8 mouse cellular contexts compared by ENCODE assay signal in genomic region chr12:116280653-116281364, GRCm38 (mm10). TPM values are rescaled to one million over a fixed set of nuclear protein-coding genes. Genes with fewer than 3 reads are reported as not detected.
DNase-seq lines count a peak whose midpoint lies in the region; ATAC-seq and TF ChIP-seq lines count a peak whose summit lies in the region.

Gene Esyt2 (plus strand): TSS chr12:116281196.

- peak; percentile 98 for TF ChIP-seq POLR2A in brain, embryonic 14.5 days (IDR thresholded peaks at IDR 0.05; ENCODE audit: borderline replicate concordance, extremely low read depth, insufficient read depth, insufficient read length, poor library complexity, severe bottlenecking)
- TF ChIP-seq POLR2A in liver, adult 2 months (IDR thresholded peaks at IDR 0.05; ENCODE audit: extremely low read depth, insufficient read depth, low read length): peak; percentile 95
- TF ChIP-seq POLR2A in myocyte (IDR thresholded peaks at IDR 0.05; ENCODE audit: insufficient read length, low read depth): peak; percentile 85

- H3K27me3 ChIP-seq in C2C12 (ENCODE audit: control insufficient read depth, insufficient read depth, insufficient read length) (no peaks in the 10 kb centered on the region), myocyte (ENCODE audit: control insufficient read depth, insufficient read depth, insufficient read length) (no peaks in the 10 kb centered on the region)
- H3K27me3 ChIP-seq in erythroblast, embryonic 14.5 days (ENCODE audit: control insufficient read depth): no peaks in the 10 kb centered on the region
- H3K27me3 ChIP-seq in heart, embryonic 11.5 days (ENCODE audit: control insufficient read depth, insufficient read depth, low read length): 0 out of 2 replicates have a peak, but pooled peaks cover 2% of the 10 kb centered on the region
- H3K27me3 ChIP-seq in kidney, embryonic 16.5 days (ENCODE audit: insufficient read depth, low read length): no peaks in the 10 kb centered on the region
- H3K27me3 ChIP-seq in liver, adult 2 months (ENCODE audit: control insufficient read depth, insufficient read depth, low read length): no peaks in the 10 kb centered on the region
- H3K27me3 ChIP-seq in splenic B cell, adult 2 months (ENCODE audit: control insufficient read depth, insufficient read depth, low read length, poor library complexity, severe bottlenecking): no peaks in the 10 kb centered on the region

- H3K4me3 ChIP-seq in C2C12 (ENCODE audit: insufficient read depth, poor library complexity, severe bottlenecking): peak within 1 kb of the TSS; percentile 95
- peak within 1 kb of the TSS; percentile 100 for H3K4me3 ChIP-seq in erythroblast, embryonic 14.5 days (replicated peaks)
- peak within 1 kb of the TSS; percentile 93 for H3K4me3 ChIP-seq in heart, embryonic 11.5 days (ENCODE audit: low read depth, low read length)
- H3K4me3 ChIP-seq in kidney, embryonic 16.5 days (ENCODE audit: low read length): peak within 1 kb of the TSS; percentile 71
- H3K4me3 ChIP-seq in liver, adult 2 months (ENCODE audit: insufficient read depth, low read depth, low read length): peak within 1 kb of the TSS; percentile 92
- H3K4me3 ChIP-seq in myocyte: peak within 1 kb of the TSS; percentile 93

- H3K36me3 ChIP-seq in C2C12 (ENCODE audit: control insufficient read depth, insufficient read depth): peaks cover 7% of the 10 kb centered on the region
- peaks cover 5% of the 10 kb centered on the region for H3K36me3 ChIP-seq in erythroblast, embryonic 14.5 days (ENCODE audit: control insufficient read depth)
- H3K36me3 ChIP-seq in heart, embryonic 11.5 days (ENCODE audit: control insufficient read depth, insufficient read depth, low read length): no peaks in the 10 kb centered on the region
- H3K36me3 ChIP-seq in kidney, embryonic 16.5 days (ENCODE audit: insufficient read depth, low read length): no peaks in the 10 kb centered on the region
- H3K36me3 ChIP-seq in liver, adult 2 months (ENCODE audit: control insufficient read depth, insufficient read depth, low read length): no peaks in the 10 kb centered on the region
- no peaks in the 10 kb centered on the region for H3K36me3 ChIP-seq in myocyte (ENCODE audit: control insufficient read depth, insufficient read depth)
- H3K36me3 ChIP-seq in splenic B cell, adult 2 months (ENCODE audit: control insufficient read depth, insufficient read depth, low read length, poor library complexity, severe bottlenecking): no peaks in the 10 kb centered on the region

- peak within 1 kb of the TSS; percentile 98 for H3K27ac ChIP-seq in heart, embryonic 11.5 days (ENCODE audit: low read depth, low read length)
- H3K27ac ChIP-seq in kidney, embryonic 16.5 days (ENCODE audit: low read length): peak within 1 kb of the TSS; percentile 99
- H3K27ac ChIP-seq in liver, adult 2 months (replicated peaks; ENCODE audit: insufficient read depth, low read depth, low read length): peak within 1 kb of the TSS; percentile 93

- peaks cover 76% of the 10 kb centered on the region for H3K4me1 ChIP-seq in erythroblast, embryonic 14.5 days (ENCODE audit: control insufficient read depth)
- H3K4me1 ChIP-seq in heart, embryonic 11.5 days (ENCODE audit: control insufficient read depth, insufficient read depth, low read length): no peaks in the 10 kb centered on the region
- peaks cover 13% of the 10 kb centered on the region for H3K4me1 ChIP-seq in kidney, embryonic 16.5 days (ENCODE audit: insufficient read depth, low read length)
- no peaks in the 10 kb centered on the region; the same call in 1 of the 2 replicates for H3K4me1 ChIP-seq in liver, adult 2 months (ENCODE audit: control insufficient read depth, insufficient read depth, low read length)

- H3K79me2 ChIP-seq in C2C12 (ENCODE audit: control insufficient read depth, insufficient read depth) (peaks cover 48% of the 10 kb centered on the region), myocyte (ENCODE audit: control insufficient read depth, insufficient read depth) (peaks cover 45% of the 10 kb centered on the region)
- H3K79me2 ChIP-seq in liver, adult 2 months (ENCODE audit: control insufficient read depth, insufficient read depth, low read length): peaks cover 6% of the 10 kb centered on the region; the same call in 1 of the 2 replicates

- ATAC-seq in heart, embryonic 11.5 days (replicated peaks; ENCODE audit: insufficient number of reproducible peaks, low FRiP score, low TSS enrichment): peak; percentile 97
- peak; percentile 98 for ATAC-seq in kidney, embryonic 16.5 days (ENCODE audit: low FRiP score, low TSS enrichment)

- peak within 1 kb of the TSS; percentile 97 for H3K9ac ChIP-seq in heart, embryonic 11.5 days (ENCODE audit: low read depth, low read length)
- peak within 1 kb of the TSS; percentile 97 for H3K9ac ChIP-seq in kidney, embryonic 16.5 days (replicated peaks; ENCODE audit: low read length)
- peak within 1 kb of the TSS; percentile 91 for H3K9ac ChIP-seq in liver, adult 2 months (ENCODE audit: low read depth, low read length)

- peak within 1 kb of the TSS; percentile 79 for H3ac ChIP-seq in C2C12 (ENCODE audit: control insufficient read depth, insufficient read length, low read depth)
- peak within 1 kb of the TSS; percentile 61 for H3ac ChIP-seq in myocyte (ENCODE audit: control insufficient read depth, insufficient read length)

- no peaks in the 10 kb centered on the region for H3K9me3 ChIP-seq in erythroblast, embryonic 14.5 days (ENCODE audit: control insufficient read depth, low read length)
- no peaks in the 10 kb centered on the region for H3K9me3 ChIP-seq in heart, embryonic 11.5 days (replicated peaks; ENCODE audit: control insufficient read depth, low read length)
- no peaks in the 10 kb centered on the region for H3K9me3 ChIP-seq in kidney, embryonic 16.5 days (ENCODE audit: low read length)

- peak within 1 kb of the TSS; percentile 91 for H3K4me2 ChIP-seq in heart, embryonic 11.5 days
- H3K4me2 ChIP-seq in kidney, embryonic 16.5 days (replicated peaks; ENCODE audit: low read depth, low read length): peak within 1 kb of the TSS; percentile 86
- peak within 1 kb of the TSS; percentile 82 for H3K4me2 ChIP-seq in myocyte (ENCODE audit: low read depth)

- under 1% methylated on average over 62 of the region's 68 CpGs for whole genome bisulfite sequencing in heart, embryonic 11.5 days (ENCODE audit: insufficient replicate concordance)
- WGBS in kidney, embryonic 16.5 days: under 1% methylated on average over 55 of the region's 68 CpGs
- under 1% methylated on average over 68 of the region's 68 CpGs for WGBS in liver, adult 2 months

- peak; percentile 67 for TF ChIP-seq CTCF in C2C12 (IDR thresholded peaks at IDR 0.05; ENCODE audit: control insufficient read depth, insufficient read depth, insufficient read length)
- TF ChIP-seq CTCF in brain, embryonic 14.5 days (IDR thresholded peaks at IDR 0.05; ENCODE audit: borderline replicate concordance, extremely low read depth, insufficient read depth, insufficient read length): 0 out of 2 replicates have a peak, but pooled peaks have one; percentile 20
- peak; percentile 24; the same call in 1 of the 2 replicates for TF ChIP-seq CTCF in liver, adult 2 months (IDR thresholded peaks at IDR 0.05; ENCODE audit: low read depth, low read length)

- H3K79me3 ChIP-seq in C2C12 (ENCODE audit: low read depth): peaks cover 44% of the 10 kb centered on the region

- peak; percentile 100 for DNase-seq in brain, embryonic 14.5 days (ENCODE audit: low read depth)
- DNase-seq in liver, adult 2 months (ENCODE audit: extremely low read depth, low read depth, low spot score): peak; percentile 95
- DNase-seq in splenic B cell, adult 2 months (ENCODE audit: low read depth, low spot score): peak; percentile 98

TF ChIP-seq in C2C12, 6 proteins besides CTCF, POLR2A, EP300 and RAD21:
- TF ChIP-seq MYOD1 (IDR thresholded peaks at IDR 0.05; ENCODE audit: control insufficient read depth, insufficient read length, low read depth) (no peak), MYOG (IDR thresholded peaks at IDR 0.05; ENCODE audit: control insufficient read depth, extremely low read depth, insufficient read length) (no peak), MAX (IDR thresholded peaks at IDR 0.05) (no peak), CEBPB (IDR thresholded peaks at IDR 0.05; ENCODE audit: low read depth) (peak; percentile 70), FOSL1 (IDR thresholded peaks at IDR 0.05; ENCODE audit: insufficient read depth, low read length, poor library complexity, severe bottlenecking) (no peak)

TF ChIP-seq in myocyte, 11 proteins besides CTCF, POLR2A, EP300 and RAD21:
- TF ChIP-seq POLR2AphosphoS2 (IDR thresholded peaks at IDR 0.05; ENCODE audit: insufficient read length, low read depth) (peak; percentile 86), TCF12 (IDR thresholded peaks at IDR 0.05; ENCODE audit: insufficient read depth, poor library complexity, severe bottlenecking) (no peak), E2F4 (IDR thresholded peaks at IDR 0.05; ENCODE audit: insufficient read depth) (peak; percentile 34), REST (IDR thresholded peaks at IDR 0.05; ENCODE audit: insufficient read depth, insufficient read length) (no peak), CEBPB (IDR thresholded peaks at IDR 0.05; ENCODE audit: insufficient read depth, poor library complexity, severe bottlenecking) (peak; percentile 70), SRF (IDR thresholded peaks at IDR 0.05; ENCODE audit: control insufficient read depth, insufficient read length, low read depth) (peak; percentile 76), MYOD1 (IDR thresholded peaks at IDR 0.05; ENCODE audit: control insufficient read depth in 1 of 3, insufficient read length in 2 of 3, low read depth in 2 of 3) (peak in 1 of 3 experiments; percentile 19), MYOG (IDR thresholded peaks at IDR 0.05; ENCODE audit: control insufficient read depth in 1 of 3, insufficient read depth in 1 of 3, insufficient read length in 2 of 3, low read depth in 2 of 3) (peak in 1 of 3 experiments; percentile 36)
TF ChIP-seq in myocyte: peak in this region for 6.

RNA-seq across cellular contexts. Expression of gene Esyt2, which starts in this region (rescaled TPM):
- polyA plus RNA-seq in C2C12 (2012; fragmentation: generic; extraction: Trizol) (19.3 TPM), myocyte (2012; fragmentation: generic; extraction: Trizol) (16.1 TPM)
- 8.5 and 13.4 TPM in 2 replicates for polyA plus RNA-seq in brain, embryonic 14.5 days (2012; rRNA removed)
- polyA plus RNA-seq in erythroblast, embryonic 14.5 days (2012): 0.63 and 0.69 TPM in 2 replicates
- polyA plus RNA-seq in heart, embryonic 11.5 days (2014; fragmentation: Nextera tagmentation; extraction: Ambion mirVana): 15.7 and 16.6 TPM in 2 replicates
- polyA plus RNA-seq in kidney, embryonic 16.5 days (2015; fragmentation: Nextera tagmentation; extraction: Ambion mirVana): 17.2 and 17.5 TPM in 2 replicates
- 25.8 and 27.7 TPM in 2 replicates for total RNA-seq in liver, adult 2 months (2014; rRNA removed)
- polyA plus RNA-seq in liver, adult 2 months (2012; rRNA removed): 2.4 and 2.6 TPM in 2 replicates

Comparison
In these comparisons a context has a peak if more than half of its experiments do, and no peak if none do; other contexts are left out.
1. Peak in every context shown above with its lines: DNase-seq, ATAC-seq, H3K4me3 ChIP-seq and H3K27ac ChIP-seq.